Mouse (Mus musculus): ENCODE results near the gene Narfl. TPM values are rescaled to one million over a fixed set of nuclear protein-coding genes. Genes with fewer than 3 reads are reported as not detected.

The Narfl gene
- polyA plus RNA-seq (2015; fragmentation: Nextera tagmentation; extraction: Ambion mirVana): 21.6 and 30.4 TPM in 2 replicates

GRCm38 (mm10) chr17:25773549-25774120, at the start of gene Narfl:
Gene Narfl, plus strand, starts transcription at chr17:25773776.

GRCm38 (mm10) chr17:25727265-25728008, 46.1 kb upstream of the Narfl start, which contains the start of the genes Chtf18 and Rpusd1:
Gene Chtf18, minus strand, starts transcription at chr17:25727419.
Gene Rpusd1, plus strand, starts transcription at chr17:25727670.

GRCm38 (mm10) chr17:25735745-25736144, 37.8 kb upstream of the Narfl start, which contains the start of gene Mslnl:
Gene Mslnl, plus strand, starts transcription at chr17:25736042.

GRCm38 (mm10) chr17:25754241-25754640, 19.3 kb upstream of the Narfl start, which contains the start of gene Msln:
Gene Msln, minus strand, starts transcription at chr17:25754378.

DNA sequence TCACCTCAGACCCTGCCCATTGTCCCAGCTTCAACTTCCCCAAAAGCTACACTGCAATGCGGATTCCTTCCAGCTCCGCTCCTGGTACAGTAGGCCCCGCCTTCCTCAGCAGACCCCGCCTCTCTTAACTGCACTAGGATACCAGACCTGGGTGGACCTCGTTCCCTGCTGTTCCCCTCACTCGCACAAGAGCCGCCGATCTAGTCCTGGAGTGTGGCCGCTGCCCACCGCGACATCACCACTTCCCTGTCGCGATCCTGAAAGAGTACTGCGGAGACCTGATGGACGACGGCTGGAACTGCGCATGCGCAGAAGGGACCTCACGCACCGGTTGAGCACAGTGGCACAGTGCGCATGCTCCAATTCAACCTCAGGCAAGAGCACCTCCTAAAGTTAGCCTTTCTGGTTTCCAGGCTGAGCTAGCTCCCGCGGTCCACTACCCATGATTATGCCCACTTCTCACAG, 11.7 kb downstream of the Narfl start, which contains the start of gene Haghl:
TSS of gene Haghl (minus strand) at position 393 of the 465 bp plus-strand sequence.

GRCm38 (mm10) chr17:25786280-25786679, 12.7 kb downstream of the Narfl start, which contains the start of gene Ccdc78:
Gene Ccdc78, plus strand, starts transcription at chr17:25786580.

DNA sequence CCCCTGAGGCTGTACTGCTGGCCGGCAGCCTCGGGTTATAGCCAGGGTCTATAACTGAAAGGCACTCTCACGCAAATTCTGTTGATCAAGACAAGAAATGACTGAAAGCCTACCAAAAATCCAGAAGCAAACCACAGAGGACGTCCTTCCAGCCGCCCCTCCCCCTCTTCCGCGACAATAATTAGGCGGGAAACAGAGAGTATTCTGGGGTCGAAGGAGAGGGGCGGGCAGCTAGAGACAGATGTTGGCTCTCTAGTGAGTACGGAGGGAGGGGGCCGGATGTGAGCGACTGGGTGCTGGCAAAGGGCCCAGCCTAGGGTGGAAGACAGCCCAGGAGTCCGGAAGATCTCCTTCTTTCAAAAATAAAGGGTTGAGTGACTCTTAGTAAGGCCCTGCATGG, 19.0 kb downstream of the Narfl start, which contains the start of gene Fam173a:
TSS of gene Fam173a (minus strand) at position 287 of the 400 bp plus-strand sequence.

GRCm38 (mm10) chr17:25795609-25796092, 22.1 kb downstream of the Narfl start, which contains the start of gene AC134908.4:
Gene AC134908.4, minus strand, starts transcription at chr17:25795659.

GRCm38 (mm10) chr17:25796951-25797369, 23.4 kb downstream of the Narfl start, which contains the start of gene Metrn:
Gene Metrn, minus strand, starts transcription at chr17:25797136.

DNA sequence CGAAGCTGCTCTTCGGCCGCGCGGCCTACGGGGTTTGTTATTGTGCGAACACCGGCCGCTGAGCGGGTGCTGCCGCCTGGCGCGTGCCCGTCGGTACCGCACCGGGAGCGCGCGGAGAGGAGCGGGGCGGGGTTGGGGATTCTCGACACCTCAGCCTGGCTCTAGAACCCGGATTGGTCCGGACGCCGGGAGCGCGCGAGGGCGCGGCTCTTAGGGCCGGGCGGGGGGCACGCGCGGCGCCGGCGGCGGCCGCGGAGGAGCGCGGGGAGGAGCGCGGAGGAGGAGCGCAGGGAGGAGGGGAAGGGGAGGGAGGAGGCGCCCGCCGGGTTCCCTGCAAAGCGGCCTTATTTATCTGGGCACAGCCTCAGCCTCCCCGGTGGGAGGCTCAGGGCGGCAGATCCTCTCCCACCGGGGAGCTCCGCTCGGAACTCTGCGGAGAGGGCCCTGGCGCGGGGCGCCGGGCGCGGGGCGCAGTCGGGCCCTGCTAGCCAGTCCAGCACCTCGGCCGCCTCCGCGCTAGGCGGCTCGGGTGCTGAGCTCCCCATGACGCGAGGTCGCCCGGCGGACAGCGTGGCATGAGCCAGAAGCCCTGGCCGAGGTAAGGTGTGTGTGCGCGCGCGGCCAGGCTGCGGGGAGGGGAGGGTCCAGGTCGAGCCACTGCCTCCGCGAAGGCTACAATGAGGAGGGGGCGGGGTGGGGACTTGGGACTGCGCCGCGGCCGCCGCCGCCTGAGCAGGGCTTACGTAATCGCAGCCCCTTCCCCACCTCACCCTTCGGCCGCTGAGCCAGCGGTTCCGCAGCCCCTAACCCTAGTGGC, 35.4 kb downstream of the Narfl start, which contains the start of gene Fbxl16:
TSS of gene Fbxl16 (plus strand) at position 297 of the 817 bp plus-strand sequence.

GRCm38 (mm10) chr17:25823452-25823851, 49.9 kb downstream of the Narfl start, which contains the start of gene Wdr24:
Gene Wdr24, plus strand, starts transcription at chr17:25823627.

DNA sequence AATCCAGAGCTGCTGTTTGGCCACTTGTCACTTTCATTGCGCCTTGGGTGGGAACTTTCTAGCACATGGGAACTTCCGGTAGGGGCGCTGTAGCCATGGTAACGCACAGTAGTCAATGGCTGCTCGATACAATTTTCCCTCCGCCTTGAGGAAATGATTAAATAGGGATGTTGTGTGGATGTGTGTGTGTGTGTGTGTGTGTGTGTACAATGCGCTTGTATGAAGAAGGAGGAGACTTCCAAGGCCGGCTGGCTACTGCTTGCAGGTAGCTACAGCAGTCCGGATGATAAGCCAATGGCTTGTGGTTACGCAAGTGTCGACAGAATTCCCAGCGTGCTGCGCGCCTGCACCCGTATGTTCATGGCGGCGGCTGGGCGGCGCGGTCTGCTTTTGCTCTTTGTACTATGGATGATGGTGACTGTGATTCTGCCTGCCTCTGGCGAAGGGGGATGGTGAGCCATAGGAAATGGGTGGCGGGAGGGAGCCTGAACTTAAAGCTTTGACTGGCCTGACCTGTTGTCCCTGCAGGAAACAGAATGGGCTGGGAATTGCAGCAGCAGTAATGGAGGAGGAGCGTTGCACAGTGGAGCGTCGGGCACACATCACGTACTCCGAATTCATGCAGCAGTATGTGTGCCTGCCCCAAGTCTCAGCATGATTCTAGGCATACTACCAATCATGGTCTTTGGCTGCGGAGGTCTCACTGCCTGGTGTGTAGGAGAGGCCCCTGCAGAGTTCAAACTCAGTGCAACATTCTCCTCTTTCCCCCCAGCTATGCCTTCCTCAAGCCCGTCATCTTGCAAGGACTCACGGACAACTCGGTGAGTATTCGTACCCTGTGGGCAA, 55.4 kb downstream of the Narfl start, which contains the start of gene Jmjd8:
TSS of gene Jmjd8 (plus strand) at position 156 of the 846 bp plus-strand sequence.

Small RNA genes lying within 50 kb of the gene (microRNA-seq; reads per million reads assigned to microRNA genes)
- gene Gm25083 (ENCODE audit: borderline replicate concordance, insufficient number of aligned reads) (not detected), gene Mir3082 (ENCODE audit: borderline replicate concordance, insufficient number of aligned reads) (not detected), gene Mir6966 (ENCODE audit: borderline replicate concordance, insufficient number of aligned reads) (not detected)

Other genes starting within 250 kb of the Narfl start
- 2.1 and 2.4 TPM in 2 replicates for gene Sox8, start 203.1 kb upstream of the Narfl start, polyA plus RNA-seq (2015; fragmentation: Nextera tagmentation; extraction: Ambion mirVana)
- 16.2 and 32.9 TPM in 2 replicates for gene Lmf1, start 194.7 kb upstream of the Narfl start, polyA plus RNA-seq (2015; fragmentation: Nextera tagmentation; extraction: Ambion mirVana)
- gene Gng13, start 56.6 kb upstream of the Narfl start, polyA plus RNA-seq (2015; fragmentation: Nextera tagmentation; extraction: Ambion mirVana): 5.1 and 5.4 TPM in 2 replicates
- gene Chtf18, start 46.4 kb upstream of the Narfl start, polyA plus RNA-seq (2015; fragmentation: Nextera tagmentation; extraction: Ambion mirVana): 4.2 and 6.3 TPM in 2 replicates
- 12.5 and 19.9 TPM in 2 replicates for gene Rpusd1, start 46.1 kb upstream of the Narfl start, polyA plus RNA-seq (2015; fragmentation: Nextera tagmentation; extraction: Ambion mirVana)
- 0.17 TPM in 1 of 2 replicates, not detected in the other for gene Mslnl, start 37.7 kb upstream of the Narfl start, polyA plus RNA-seq (2015; fragmentation: Nextera tagmentation; extraction: Ambion mirVana)
- gene Msln, start 19.4 kb upstream of the Narfl start, polyA plus RNA-seq (2015; fragmentation: Nextera tagmentation; extraction: Ambion mirVana): 58.7 and 63.7 TPM in 2 replicates
- gene Haghl, start 11.9 kb downstream of the Narfl start, polyA plus RNA-seq (2015; fragmentation: Nextera tagmentation; extraction: Ambion mirVana): 56.7 and 71.7 TPM in 2 replicates
- gene Ccdc78, start 12.8 kb downstream of the Narfl start, polyA plus RNA-seq (2015; fragmentation: Nextera tagmentation; extraction: Ambion mirVana): 0.35 and 0.36 TPM in 2 replicates
- gene Fam173a, start 19.1 kb downstream of the Narfl start, polyA plus RNA-seq (2015; fragmentation: Nextera tagmentation; extraction: Ambion mirVana): 146 and 178 TPM in 2 replicates
- 0.39 TPM in 1 of 2 replicates, not detected in the other for gene AC134908.4, start 21.9 kb downstream of the Narfl start, polyA plus RNA-seq (2015; fragmentation: Nextera tagmentation; extraction: Ambion mirVana)
- gene Metrn, start 23.4 kb downstream of the Narfl start, polyA plus RNA-seq (2015; fragmentation: Nextera tagmentation; extraction: Ambion mirVana): 63.7 and 96.9 TPM in 2 replicates
- 12.1 and 14.1 TPM in 2 replicates for gene Fbxl16, start 35.3 kb downstream of the Narfl start, polyA plus RNA-seq (2015; fragmentation: Nextera tagmentation; extraction: Ambion mirVana)
- gene Wdr24, start 49.9 kb downstream of the Narfl start, polyA plus RNA-seq (2015; fragmentation: Nextera tagmentation; extraction: Ambion mirVana): 10.9 and 18.4 TPM in 2 replicates
- gene Jmjd8, start 55.1 kb downstream of the Narfl start, polyA plus RNA-seq (2015; fragmentation: Nextera tagmentation; extraction: Ambion mirVana): 28.9 and 42.7 TPM in 2 replicates
- gene Stub1, start 59.6 kb downstream of the Narfl start, polyA plus RNA-seq (2015; fragmentation: Nextera tagmentation; extraction: Ambion mirVana): 212 and 318 TPM in 2 replicates
- gene Rhbdl1, start 63.5 kb downstream of the Narfl start, polyA plus RNA-seq (2015; fragmentation: Nextera tagmentation; extraction: Ambion mirVana): 11.7 and 16.4 TPM in 2 replicates
- gene Gm20683, start 68.0 kb downstream of the Narfl start, polyA plus RNA-seq (2015; fragmentation: Nextera tagmentation; extraction: Ambion mirVana): 2.3 and 4.6 TPM in 2 replicates
- gene Rhot2, start 71.1 kb downstream of the Narfl start, polyA plus RNA-seq (2015; fragmentation: Nextera tagmentation; extraction: Ambion mirVana): 10.4 and 18.4 TPM in 2 replicates
- gene Wdr90, start 87.7 kb downstream of the Narfl start, polyA plus RNA-seq (2015; fragmentation: Nextera tagmentation; extraction: Ambion mirVana): 7.4 and 12.5 TPM in 2 replicates
- 272 and 300 TPM in 2 replicates for gene Mcrip2, start 95.0 kb downstream of the Narfl start, polyA plus RNA-seq (2015; fragmentation: Nextera tagmentation; extraction: Ambion mirVana)
- 88.6 and 139 TPM in 2 replicates for gene Mettl26, start 101.3 kb downstream of the Narfl start, polyA plus RNA-seq (2015; fragmentation: Nextera tagmentation; extraction: Ambion mirVana)
- 0.36 and 0.51 TPM in 2 replicates for gene Wfikkn1, start 107.1 kb downstream of the Narfl start, polyA plus RNA-seq (2015; fragmentation: Nextera tagmentation; extraction: Ambion mirVana)
- gene Rab40c, start 146.0 kb downstream of the Narfl start, polyA plus RNA-seq (2015; fragmentation: Nextera tagmentation; extraction: Ambion mirVana): 20.0 and 27.4 TPM in 2 replicates
- 35.6 and 46.1 TPM in 2 replicates for gene Pigq, start 171.2 kb downstream of the Narfl start, polyA plus RNA-seq (2015; fragmentation: Nextera tagmentation; extraction: Ambion mirVana)
- gene Nhlrc4, start 171.2 kb downstream of the Narfl start, polyA plus RNA-seq (2015; fragmentation: Nextera tagmentation; extraction: Ambion mirVana): 0.18 TPM in 1 of 2 replicates, not detected in the other
- gene A930017K11Rik, start 178.8 kb downstream of the Narfl start, polyA plus RNA-seq (2015; fragmentation: Nextera tagmentation; extraction: Ambion mirVana): 0.21 TPM in 1 of 2 replicates, not detected in the other
- gene Capn15, start 212.0 kb downstream of the Narfl start, polyA plus RNA-seq (2015; fragmentation: Nextera tagmentation; extraction: Ambion mirVana): 9.1 and 11.3 TPM in 2 replicates

All from adrenal gland, postnatal 0 days (tissue).